Mouse (Mus musculus) retina, postnatal 7 days (tissue): Measurements from ENCODE around the gene Slc34a2.

Experiments
- DNase-seq: peaks from one replicate; pipeline ENCODE4 v3.0.0-alpha.2; 2012; ENCODE audit warnings: low read depth, low spot score

Slc34a2 gene

DNA sequence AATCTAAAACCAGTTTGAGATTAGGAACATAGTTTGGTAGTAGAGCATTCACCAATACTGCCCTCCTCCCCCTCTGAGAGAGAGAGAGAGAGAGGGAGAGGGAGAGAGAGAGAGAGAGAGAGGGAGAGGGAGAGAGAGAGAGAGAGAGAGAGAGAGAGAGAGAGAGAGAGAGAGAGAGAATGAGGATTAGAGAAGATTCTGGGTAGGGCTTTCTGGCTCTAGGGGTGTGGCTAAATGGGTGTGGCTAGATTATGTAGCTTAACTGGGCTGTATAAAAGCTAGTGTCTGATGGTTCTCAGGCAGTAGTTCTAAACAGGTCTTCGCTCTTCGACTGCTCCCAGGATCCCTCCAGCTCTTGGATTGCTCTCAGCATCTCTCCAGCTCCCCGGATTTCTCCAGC is at the start of gene Slc34a2:
Gene Slc34a2, plus strand, starts transcription at position 301 of the 400 bp plus-strand sequence.
- no peak for DNase-seq

- DNase-seq, result no peak
Measured at GRCm38 (mm10) chr5:52990687-52991341, 47.1 kb upstream of the Slc34a2 start.

GRCm38 (mm10) chr5:52992210-52992897 is 45.5 kb upstream of the Slc34a2 start:
- no peak for DNase-seq

GRCm38 (mm10) chr5:52993490-52994282 is 44.2 kb upstream of the Slc34a2 start:
- no peak for DNase-seq

DNA sequence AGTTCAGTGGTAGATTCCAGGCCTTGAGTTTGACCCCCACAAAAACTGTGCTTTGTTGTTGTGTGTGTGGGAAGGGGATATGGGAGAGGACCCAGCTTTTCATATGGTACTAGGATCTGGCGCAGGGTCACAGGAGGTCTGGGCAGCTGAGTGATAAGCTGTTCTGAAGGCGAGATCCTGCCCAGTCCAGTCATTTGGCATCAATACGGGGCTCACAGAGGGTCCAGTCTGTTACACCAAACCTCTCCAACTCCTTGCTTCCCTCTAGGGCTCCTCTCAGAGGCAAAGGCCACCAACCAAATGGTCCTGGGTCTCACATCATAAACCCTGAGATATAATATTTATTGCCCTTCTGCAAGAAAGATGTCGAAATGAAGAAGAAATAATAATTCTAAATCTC is 42.4 kb upstream of the Slc34a2 start:
- no peak for DNase-seq

DNA sequence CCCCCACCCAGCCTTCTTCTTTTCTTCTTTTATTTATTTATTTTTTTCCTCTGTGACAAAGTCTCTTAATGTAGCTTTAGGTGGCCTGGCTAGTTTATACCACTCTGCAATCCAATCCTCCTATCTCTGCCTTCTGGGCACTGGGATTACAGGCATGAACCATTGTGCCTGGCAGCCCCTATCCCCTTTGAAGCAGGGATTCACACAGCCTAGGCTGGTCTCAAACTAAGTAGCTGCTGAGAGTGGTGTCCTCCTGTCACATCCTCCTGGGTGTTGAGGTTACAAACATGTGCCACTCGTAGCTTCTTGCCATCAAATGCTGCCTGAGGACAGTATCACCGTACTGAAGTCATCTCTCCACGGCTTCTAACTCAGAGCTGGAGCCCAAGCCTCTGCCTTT is 41.7 kb upstream of the Slc34a2 start:
- no peak for DNase-seq

GRCm38 (mm10) chr5:52996601-52997000 is 41.3 kb upstream of the Slc34a2 start:
- no peak for DNase-seq

DNA sequence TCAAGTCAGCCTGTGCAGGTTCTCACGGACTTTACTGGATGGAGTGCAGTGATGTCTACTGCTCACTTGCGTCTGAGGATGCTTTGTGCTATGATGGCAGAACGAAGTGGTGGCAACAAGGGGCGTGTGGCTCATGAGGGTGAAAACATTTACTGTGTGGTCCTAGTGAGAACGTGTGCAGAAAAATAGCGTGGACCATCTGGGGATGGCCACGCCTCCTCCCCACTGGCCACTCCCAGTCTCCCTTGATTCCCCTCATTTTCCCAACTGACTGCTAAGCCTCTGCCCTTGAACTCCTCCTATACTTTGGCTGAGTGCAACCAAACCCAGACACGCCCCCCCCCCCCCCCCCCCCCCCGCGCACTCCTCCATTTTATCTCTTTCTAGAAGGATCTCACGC is 40.8 kb upstream of the Slc34a2 start:
- DNase-seq, result no peak

GRCm38 (mm10) chr5:52998097-52998760 is 39.7 kb upstream of the Slc34a2 start:
- no peak for DNase-seq

- DNase-seq, result no peak
Measured at GRCm38 (mm10) chr5:53000169-53000872, 37.6 kb upstream of the Slc34a2 start.

- DNase-seq, result no peak
Measured at GRCm38 (mm10) chr5:53002599-53003203, 35.2 kb upstream of the Slc34a2 start.

GRCm38 (mm10) chr5:53003495-53003894 is 34.4 kb upstream of the Slc34a2 start:
- no peak for DNase-seq

DNA sequence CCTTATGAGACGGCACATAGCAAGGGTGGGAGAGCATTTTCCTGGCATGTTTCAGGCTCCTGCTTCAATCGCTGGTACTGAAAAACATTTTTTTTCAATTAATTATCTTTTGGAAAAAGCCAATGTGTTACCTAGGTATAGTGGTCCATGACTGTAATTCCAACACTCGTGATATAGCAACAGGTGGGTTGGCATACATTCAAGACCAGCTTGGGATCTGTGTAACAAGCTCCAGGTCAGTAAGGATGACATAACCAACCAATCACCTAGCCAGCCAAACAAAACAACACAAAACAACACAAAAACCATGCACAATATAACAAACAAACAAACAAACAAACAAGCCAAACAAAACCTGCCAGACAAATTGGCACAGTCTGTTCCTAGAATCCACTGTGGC is 33.9 kb upstream of the Slc34a2 start:
- DNase-seq, result no peak

GRCm38 (mm10) chr5:53009027-53009769 is 28.7 kb upstream of the Slc34a2 start:
- DNase-seq, result no peak

DNA sequence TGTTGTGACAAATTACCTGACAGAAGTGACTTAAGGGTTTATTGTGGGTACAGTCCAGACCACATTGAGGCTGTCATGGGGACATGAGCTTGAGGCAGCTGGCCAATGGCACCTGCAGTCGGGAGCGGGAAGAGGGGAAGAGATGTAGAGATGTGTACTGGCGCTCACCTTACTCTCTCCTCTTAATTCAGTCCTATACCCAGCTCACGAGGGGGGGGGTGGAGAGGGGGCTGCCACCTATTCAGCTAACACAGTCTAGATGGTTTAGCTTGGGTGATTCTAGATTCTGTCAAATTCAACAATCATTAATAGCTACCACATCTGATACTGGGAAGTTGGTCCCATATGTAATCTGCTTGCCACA is 28.1 kb upstream of the Slc34a2 start:
- no peak for DNase-seq

DNA sequence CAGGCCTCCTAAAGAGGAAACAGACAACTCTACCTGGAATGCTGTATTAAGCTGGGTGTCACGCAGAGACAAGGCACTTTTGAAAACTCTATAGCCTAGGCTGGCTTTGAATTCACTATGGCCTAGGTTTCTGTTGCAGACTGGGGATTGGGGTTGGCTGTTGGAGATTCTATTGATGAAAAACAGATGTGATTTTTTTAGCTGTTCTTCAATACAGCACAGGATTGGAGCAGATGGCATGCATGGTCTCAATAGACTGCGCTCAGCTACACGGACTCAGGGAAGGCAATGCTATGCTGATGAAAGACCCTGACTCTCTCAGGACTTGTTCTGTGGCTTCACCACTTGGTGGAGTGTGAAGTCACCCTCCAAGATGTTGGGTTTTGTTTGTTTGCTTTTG is 26.6 kb upstream of the Slc34a2 start:
- no peak for DNase-seq

DNA sequence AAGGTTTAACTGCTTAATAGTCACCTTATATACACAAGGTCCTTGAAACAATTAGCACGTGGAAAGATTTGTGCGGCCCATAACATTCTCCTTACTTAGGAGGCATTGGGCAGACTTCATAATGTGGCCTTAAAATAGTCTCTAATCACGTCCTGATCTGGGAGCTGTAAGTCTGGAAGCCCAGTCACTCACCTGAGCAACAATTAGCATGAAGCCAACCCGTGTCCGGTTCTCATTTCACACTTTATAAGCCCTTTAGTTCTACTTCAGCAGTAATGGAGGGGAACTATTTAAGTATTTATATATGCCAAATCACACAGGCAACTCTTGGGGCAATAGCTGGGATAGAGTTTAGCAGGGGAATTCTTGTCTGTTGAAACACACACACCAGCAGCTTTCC is 21.3 kb upstream of the Slc34a2 start:
- no peak for DNase-seq

DNA sequence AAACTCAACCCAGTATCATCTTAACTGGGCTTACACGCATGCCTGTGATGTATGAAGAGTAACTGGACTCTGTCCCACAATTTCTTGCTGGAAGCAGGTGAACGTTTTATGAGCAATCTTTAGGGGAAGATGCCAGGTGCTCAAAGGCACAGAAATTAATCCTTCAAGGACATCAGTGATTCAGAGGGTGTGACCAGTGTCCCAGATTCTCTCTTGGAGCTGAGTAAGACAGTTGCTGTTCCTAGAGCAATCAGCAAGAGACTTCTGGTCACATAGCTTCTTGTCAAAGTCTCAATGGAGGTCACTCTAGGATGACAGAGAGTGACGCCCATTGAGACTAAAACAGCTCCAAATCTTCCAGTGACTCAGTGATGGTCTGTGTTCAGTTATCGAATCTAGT is 19.6 kb upstream of the Slc34a2 start:
- no peak for DNase-seq

DNA sequence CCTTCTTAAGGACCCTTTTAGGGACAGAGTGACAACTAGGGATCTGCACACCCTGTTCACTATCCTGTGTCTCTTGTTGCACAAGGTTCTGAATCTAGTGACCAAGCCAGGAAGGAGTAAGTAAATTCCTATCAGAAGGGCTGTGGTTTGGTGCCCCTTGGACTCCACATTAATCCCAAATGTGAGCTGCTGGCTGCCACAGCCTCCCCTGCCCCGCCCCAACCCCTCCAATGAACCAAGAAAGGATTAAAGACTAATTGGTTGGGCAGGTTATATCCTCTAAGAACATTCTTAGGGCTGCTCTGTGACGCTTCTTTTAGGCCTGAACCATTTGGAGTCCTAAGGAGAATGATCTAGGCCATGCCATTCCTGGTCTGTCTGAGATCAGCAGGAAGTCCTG is 14.4 kb upstream of the Slc34a2 start:
- no peak for DNase-seq

GRCm38 (mm10) chr5:53023901-53024300 is 14.0 kb upstream of the Slc34a2 start:
- DNase-seq, result no peak
